Mouse (Mus musculus) right cerebral cortex, adult 18-20 months (tissue): ENCODE data around the gene Slc30a5.
"Not testable (repeated sequence)": the region's sequence is repeated elsewhere in the genome, so short reads cannot be mapped to it uniquely, and the experiment has no call there.

Source experiments
- DNase-seq: peaks from one replicate; pipeline ENCODE4 v3.0.0; 2022; ENCODE audit warnings: mixed read lengths

Slc30a5 gene

GRCm38 (mm10) chr13:100834777-100835176, 1.6 kb upstream of the Slc30a5 start:
- DNase-seq = no peak

- DNase-seq = no peak
These were observed 394 bp upstream of the Slc30a5 start for GRCm38 (mm10) chr13:100833640-100834002.

GRCm38 (mm10) chr13:100832188-100832587, 1.0 kb downstream of the Slc30a5 start:
- DNase-seq = no peak

GRCm38 (mm10) chr13:100831123-100831522, 2.1 kb downstream of the Slc30a5 start:
- no peak for DNase-seq

- DNase-seq = no peak
These were observed 7.4 kb downstream of the Slc30a5 start for GRCm38 (mm10) chr13:100825627-100826410.

- DNase-seq = no peak
These were observed 8.3 kb downstream of the Slc30a5 start for GRCm38 (mm10) chr13:100824916-100825315.

GRCm38 (mm10) chr13:100824306-100824705, 8.9 kb downstream of the Slc30a5 start:
- no peak for DNase-seq

- no peak for DNase-seq
These were observed 9.4 kb downstream of the Slc30a5 start for GRCm38 (mm10) chr13:100823863-100824262.

GRCm38 (mm10) chr13:100814451-100814850, 18.8 kb downstream of the Slc30a5 start:
- no peak for DNase-seq

- DNase-seq = no peak
These were observed 27.5 kb downstream of the Slc30a5 start for GRCm38 (mm10) chr13:100805776-100806175.

GRCm38 (mm10) chr13:100797171-100797570, 36.1 kb downstream of the Slc30a5 start:
- no peak for DNase-seq

GRCm38 (mm10) chr13:100789083-100789482, 44.1 kb downstream of the Slc30a5 start:
- DNase-seq = no peak

GRCm38 (mm10) chr13:100788057-100788456, 45.2 kb downstream of the Slc30a5 start:
- DNase-seq = not testable (repeated sequence)

GRCm38 (mm10) chr13:100787316-100788010, 45.8 kb downstream of the Slc30a5 start:
- no peak for DNase-seq

GRCm38 (mm10) chr13:100786414-100786867, 46.8 kb downstream of the Slc30a5 start, which contains the start of gene Ccnb1:
Gene Ccnb1, minus strand, starts transcription at chr13:100786570.
- DNase-seq = peak; percentile 89

- no peak for DNase-seq
These were observed 47.3 kb downstream of the Slc30a5 start for GRCm38 (mm10) chr13:100785806-100786413.

- DNase-seq = no peak
These were observed 55.7 kb downstream of the Slc30a5 start for GRCm38 (mm10) chr13:100777491-100777890.

GRCm38 (mm10) chr13:100776710-100777109, 56.5 kb downstream of the Slc30a5 start:
- no peak for DNase-seq

GRCm38 (mm10) chr13:100776056-100776419, 57.2 kb downstream of the Slc30a5 start:
- DNase-seq = no peak

- DNase-seq = peak; percentile 86
These were observed 57.8 kb downstream of the Slc30a5 start, which contains the start of gene Cenph for GRCm38 (mm10) chr13:100775252-100776055. Gene Cenph, minus strand, starts transcription at chr13:100775899.

GRCm38 (mm10) chr13:100774704-100775103, 58.5 kb downstream of the Slc30a5 start:
- no peak for DNase-seq

- DNase-seq = no peak
These were observed 77.9 kb downstream of the Slc30a5 start for GRCm38 (mm10) chr13:100755329-100755728.

- no peak for DNase-seq
These were observed 79.0 kb downstream of the Slc30a5 start for GRCm38 (mm10) chr13:100754186-100754585.
